Mouse (Mus musculus) bone marrow, adult 2 months (tissue): ENCODE measurements around the gene Barhl1. TPM values are rescaled to one million over a fixed set of nuclear protein-coding genes. Genes with fewer than 3 reads are reported as not detected.

Source experiments
- H3K27ac ChIP-seq: fragments of 200-500 bp; 2 replicates; pipeline ENCODE4 v1.5.1; 2012; ENCODE audit warnings: low read depth, mild to moderate bottlenecking, control low read depth, inconsistent platforms, low read length; ENCODE audit not compliant: control insufficient read depth, poor library complexity, insufficient read depth
- H3K4me1 ChIP-seq: fragments of 200-500 bp; 2 replicates; pipeline ENCODE4 v1.6.1; 2011; ENCODE audit warnings: low read length; ENCODE audit not compliant: control insufficient read depth, insufficient read depth
- H3K4me3 ChIP-seq: fragments of 200-500 bp; replicated peaks from 2 replicates; pipeline ENCODE3; 2011; ENCODE audit warnings: mild to moderate bottlenecking, low read depth, low read length, control low read depth; ENCODE audit not compliant: control insufficient read depth
- CTCF ChIP-seq: fragments of 200-500 bp; IDR thresholded peaks from 2 replicates; pipeline ENCODE4 v1.5.1; 2011; ENCODE audit warnings: low read length, control low read depth; ENCODE audit not compliant: control insufficient read depth, insufficient read depth
- POLR2A ChIP-seq: fragments of 200-500 bp; IDR thresholded peaks from 2 replicates; pipeline ENCODE4 v1.6.1; 2011; ENCODE audit warnings: low read depth, mild to moderate bottlenecking, control low read depth, low read length, borderline replicate concordance; ENCODE audit not compliant: control insufficient read depth
- WGBS: fragments of 180-500 bp; shearing (Covaris S2); methylation state at CpG from one replicate; pipeline ENCODE4 v1.1.7; 2018; 5-methylcytosine and 5-hydroxymethylcytosine counted together
- polyA plus RNA-seq: library from polyadenylated mRNA; stranded (reverse); fragments of >200 nt; gene quantifications from 2 replicates; pipeline ENCODE4 v1.2.4, GENCODE M21; 2011; ENCODE audit warnings: low replicate concordance; ENCODE audit not compliant: missing spikeins, insufficient read depth, insufficient read length

The Barhl1 gene
- polyA plus RNA-seq, 1 experiment, result not detected

DNA sequence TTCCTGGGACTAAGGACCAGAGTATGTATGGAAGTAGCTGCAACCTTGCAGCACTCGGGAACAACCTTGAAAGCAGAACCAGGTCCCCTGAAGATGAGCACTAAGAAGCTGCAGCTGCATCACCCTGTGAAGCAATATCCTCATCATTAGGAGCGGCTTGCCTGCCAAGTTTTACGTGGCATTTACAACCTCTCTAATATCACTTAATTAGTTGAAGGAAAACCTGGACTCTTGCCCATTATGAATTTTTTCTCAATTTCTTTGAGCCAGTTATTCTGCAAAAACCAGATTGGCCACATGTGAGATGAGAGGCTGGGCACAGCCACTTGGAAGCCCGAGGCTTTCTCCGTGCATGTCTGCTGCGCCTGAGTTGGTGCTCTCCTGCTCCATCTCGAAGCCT, 20.6 kb downstream of the Barhl1 start:
- no peaks in the 10 kb centered on the region for H3K4me1 ChIP-seq
- H3K27ac ChIP-seq, result no peak overlapping the region
- 80% methylated on average over 7 of the region's 7 CpGs for WGBS
- no peak for TF ChIP-seq POLR2A
- no peak overlapping the region for H3K4me3 ChIP-seq

DNA sequence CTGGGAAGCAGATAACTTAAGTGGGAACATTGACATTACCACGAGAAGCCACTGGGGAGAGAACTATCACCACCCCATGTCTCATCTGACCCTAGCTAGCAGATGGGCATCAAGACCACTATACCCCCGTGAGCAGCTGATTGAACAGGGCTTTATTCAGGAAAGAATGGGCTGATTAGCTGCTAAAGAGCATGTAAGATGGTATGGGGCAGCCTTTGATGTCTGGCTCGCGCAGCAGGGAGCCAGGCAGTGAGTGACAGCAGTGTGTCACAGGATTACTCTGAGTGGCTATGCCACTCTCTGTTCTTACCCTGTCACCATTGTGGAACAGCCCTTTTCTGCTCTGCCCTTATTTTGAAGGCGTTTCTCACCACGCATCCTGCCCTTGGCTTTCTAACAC, 22.9 kb downstream of the Barhl1 start:
- 88% methylated on average over 6 of the region's 6 CpGs for WGBS
- TF ChIP-seq POLR2A (no peak), CTCF (no peak)
- H3K27ac ChIP-seq, result no peak overlapping the region
- no peak overlapping the region for H3K4me3 ChIP-seq
- H3K4me1 ChIP-seq, result no peaks in the 10 kb centered on the region

DNA sequence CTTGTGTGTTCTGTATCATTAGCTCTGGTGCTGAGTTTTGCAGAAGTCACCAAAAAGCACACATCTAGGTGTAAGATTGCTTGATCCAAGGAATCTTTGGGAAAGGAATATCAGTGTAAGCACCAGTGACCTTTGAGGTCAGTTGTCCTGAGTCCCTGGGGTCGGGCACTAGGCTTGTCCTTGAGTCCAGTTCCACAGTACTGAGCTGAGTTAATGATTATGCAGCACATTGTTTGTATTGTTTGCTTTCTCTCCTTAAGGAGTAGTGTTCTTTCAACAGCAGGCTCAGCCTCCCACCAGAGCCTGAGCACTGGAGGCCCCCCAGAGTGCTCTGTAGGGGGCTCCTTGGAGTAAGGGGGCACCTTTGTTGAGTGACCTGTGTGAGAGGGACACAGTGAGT, 23.7 kb downstream of the Barhl1 start:
- H3K4me1 ChIP-seq, result no peaks in the 10 kb centered on the region
- TF ChIP-seq POLR2A (no peak), CTCF (no peak)
- no peak overlapping the region for H3K4me3 ChIP-seq
- WGBS, result 91% methylated on average over 1 of the region's 1 CpGs
- no peak overlapping the region for H3K27ac ChIP-seq

DNA sequence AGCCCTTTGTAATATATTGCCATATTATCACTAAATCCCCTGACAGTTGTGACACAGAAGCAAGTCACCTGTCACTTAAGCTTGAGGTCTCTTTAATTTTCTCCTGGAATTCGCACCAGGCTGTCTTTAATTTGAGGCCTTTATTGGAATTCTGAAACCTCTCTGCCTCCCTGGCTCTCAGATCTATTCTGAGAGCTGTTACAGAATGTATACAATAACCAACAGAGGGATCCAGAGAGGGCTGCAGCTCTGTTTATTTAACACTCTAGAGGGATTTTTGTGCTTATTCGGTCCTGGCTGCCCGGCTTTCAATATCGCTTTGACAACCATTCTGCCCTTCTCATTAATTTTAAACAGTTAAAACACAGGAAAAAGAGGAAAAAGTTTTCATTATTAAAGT, 31.6 kb downstream of the Barhl1 start:
- Histone ChIP-seq H3K4me3 (no peak overlapping the region), H3K27ac (no peak overlapping the region), H3K4me1 (no peaks in the 10 kb centered on the region)
- TF ChIP-seq CTCF, result no peak
- TF ChIP-seq POLR2A, result no peak
- 91% methylated on average over 4 of the region's 4 CpGs for WGBS

DNA sequence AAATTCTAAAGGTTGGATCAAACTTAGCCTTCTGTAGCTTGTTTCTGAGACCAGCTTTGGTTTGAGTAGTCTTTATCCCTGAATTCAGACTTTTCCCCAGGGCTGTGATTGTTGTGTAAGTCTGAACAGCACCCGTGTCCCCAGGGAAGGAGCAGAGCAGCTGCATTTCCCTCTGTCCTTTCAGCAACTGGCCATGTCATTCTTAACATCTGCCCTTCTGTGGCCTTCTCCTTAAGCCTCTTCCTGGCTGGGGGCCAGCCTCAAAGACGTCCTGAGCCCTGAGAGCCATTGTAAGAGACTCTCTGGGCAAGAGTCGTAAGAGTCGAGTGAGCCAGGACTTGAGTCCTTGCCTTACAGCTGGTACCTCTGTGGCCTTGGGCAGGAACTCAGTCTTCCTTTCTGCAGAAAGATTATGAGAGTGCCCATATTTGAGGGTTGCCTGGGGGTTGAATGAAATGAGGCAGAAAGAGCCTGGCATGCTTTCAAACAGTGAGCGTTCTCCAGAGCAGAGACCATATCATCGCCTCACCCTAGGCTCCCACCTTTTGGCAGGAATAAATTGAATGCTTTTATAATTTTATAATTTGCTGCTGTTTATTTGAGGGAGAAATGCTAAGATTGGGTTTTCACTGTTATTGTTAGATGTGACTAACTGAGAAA, 33.5 kb downstream of the Barhl1 start:
- 91% methylated on average over 6 of the region's 6 CpGs for WGBS
- H3K27ac ChIP-seq, result no peak overlapping the region
- no peak overlapping the region for H3K4me3 ChIP-seq
- no peaks in the 10 kb centered on the region for H3K4me1 ChIP-seq
- no peak for TF ChIP-seq POLR2A

DNA sequence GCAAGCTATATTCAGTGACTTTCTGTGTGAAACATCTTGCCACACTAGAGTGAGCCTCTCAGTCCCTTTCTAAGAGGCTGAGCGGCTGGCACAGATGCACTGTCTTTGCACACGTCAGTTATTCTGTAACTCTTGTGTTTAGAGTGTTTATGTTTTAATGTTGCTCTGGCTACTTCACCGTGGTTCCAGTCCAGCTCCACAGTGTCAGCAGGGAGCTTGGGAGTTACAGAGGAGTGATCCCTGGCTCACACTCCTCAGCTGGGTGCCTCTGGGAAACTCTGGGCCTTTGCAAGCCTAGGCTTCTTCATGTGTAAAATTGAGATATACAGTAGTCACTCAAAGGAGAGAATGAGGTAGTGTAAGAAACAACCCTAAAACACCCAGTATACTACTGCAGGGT, 34.4 kb downstream of the Barhl1 start:
- no peak overlapping the region for H3K4me3 ChIP-seq
- H3K27ac ChIP-seq, result no peak overlapping the region
- WGBS, result 88% methylated on average over 3 of the region's 3 CpGs
- no peak for TF ChIP-seq POLR2A
- no peak for TF ChIP-seq CTCF
- no peaks in the 10 kb centered on the region for H3K4me1 ChIP-seq

DNA sequence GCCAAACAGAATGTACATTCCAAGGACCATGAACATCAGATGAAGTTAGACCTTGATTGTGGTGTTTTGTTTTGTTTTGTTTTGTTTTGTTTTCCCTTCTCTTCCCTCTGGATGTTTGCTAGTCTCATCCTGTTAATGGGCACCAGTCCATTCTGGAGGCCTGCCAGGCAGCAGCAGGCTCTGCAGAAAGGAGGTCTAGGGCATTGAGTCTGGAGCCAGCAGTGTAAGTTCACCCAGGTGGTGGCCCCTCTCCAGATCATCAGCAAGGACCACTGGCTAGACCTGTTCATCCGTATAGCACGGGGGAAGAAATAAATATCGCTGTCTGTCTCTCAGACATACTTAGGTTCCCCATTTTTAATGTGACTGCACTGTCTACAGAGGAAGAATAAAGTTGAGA, 35.2 kb downstream of the Barhl1 start:
- WGBS, result 90% methylated on average over 3 of the region's 3 CpGs

DNA sequence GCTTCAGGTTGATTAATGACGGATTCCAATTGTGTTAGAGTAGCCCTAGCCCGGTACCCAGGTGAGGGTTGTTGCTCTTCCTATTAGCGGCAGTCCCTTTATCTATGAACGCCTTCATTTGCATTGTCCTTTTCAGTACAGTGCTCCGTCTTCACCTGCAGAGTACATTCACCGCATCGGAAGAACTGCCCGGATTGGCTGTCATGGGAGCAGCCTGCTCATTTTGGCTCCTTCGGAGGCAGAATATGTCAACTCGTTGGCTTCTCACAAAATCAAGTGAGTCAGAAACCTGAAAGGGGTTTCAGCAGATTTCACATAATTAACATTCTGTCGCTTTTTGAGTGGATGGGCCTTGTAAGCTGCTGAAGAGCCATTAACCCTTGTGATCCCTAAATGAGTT, 40.9 kb downstream of the Barhl1 start:
- Histone ChIP-seq H3K4me3 (no peak overlapping the region), H3K4me1 (no peaks in the 10 kb centered on the region), H3K27ac (no peak overlapping the region)
- whole genome bisulfite sequencing, result 89% methylated on average over 11 of the region's 11 CpGs
- no peak for TF ChIP-seq CTCF
- no peak for TF ChIP-seq POLR2A

More for the DNA sequence above, 35.2 kb downstream of the Barhl1 start:
- TF ChIP-seq CTCF, result no peak
- TF ChIP-seq POLR2A, result no peak
- no peak overlapping the region for H3K27ac ChIP-seq
- no peaks in the 10 kb centered on the region for H3K4me1 ChIP-seq
- no peak overlapping the region for H3K4me3 ChIP-seq

DNA sequence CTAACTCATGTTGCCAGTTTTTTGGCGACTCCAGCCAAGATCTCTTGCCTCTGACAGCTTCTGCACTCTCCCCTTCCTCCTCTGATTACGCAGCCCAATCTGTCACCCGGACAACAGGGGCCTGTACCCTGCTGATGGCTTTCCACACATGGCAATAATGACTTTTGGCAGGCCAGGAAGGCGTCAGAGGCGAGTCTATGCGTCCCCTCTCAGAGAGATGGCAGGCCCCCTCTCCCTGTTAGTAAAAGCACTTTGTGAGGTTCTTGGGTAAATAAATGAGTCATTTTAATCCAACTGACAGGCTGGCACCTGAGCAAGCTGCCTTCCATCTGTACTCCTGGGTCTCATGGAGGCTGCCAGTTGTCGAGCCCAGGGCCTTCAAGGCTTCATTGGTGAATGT, 49.0 kb downstream of the Barhl1 start:
- TF ChIP-seq CTCF (no peak), POLR2A (no peak)
- peaks cover 3% of the 10 kb centered on the region for H3K4me1 ChIP-seq
- H3K4me3 ChIP-seq, result no peak overlapping the region
- no peak overlapping the region for H3K27ac ChIP-seq
- 81% methylated on average over 7 of the region's 7 CpGs for WGBS
